Mouse (Mus musculus) C2C12 (cell line): ENCODE results near the gene Fbxw25. TPM values are rescaled to one million over a fixed set of nuclear protein-coding genes. Genes with fewer than 3 reads are reported as not detected.
"Not testable (repeated sequence)": the region's sequence is repeated elsewhere in the genome, so short reads cannot be mapped to it uniquely, and the experiment has no call there.

ENCODE experiments used
- H3K27me3 ChIP-seq: one replicate; pipeline ENCODE4 v1.6.1; 2011; ENCODE audit not compliant: control insufficient read depth, insufficient read depth, insufficient read length
- H3K36me3 ChIP-seq: one replicate; pipeline ENCODE4 v1.6.1; 2011; ENCODE audit not compliant: control insufficient read depth, insufficient read depth
- H3K4me3 ChIP-seq: one replicate; pipeline ENCODE4 v1.5.1; 2011; ENCODE audit warnings: mild to moderate bottlenecking, control low read depth; ENCODE audit not compliant: poor library complexity, insufficient read depth, severe bottlenecking
- H3K79me2 ChIP-seq: one replicate; pipeline ENCODE4 v1.6.1; 2011; ENCODE audit not compliant: control insufficient read depth, insufficient read depth
- H3K79me3 ChIP-seq: one replicate; pipeline ENCODE4 v1.6.1; 2011; ENCODE audit warnings: low read depth, control low read depth
- H3ac ChIP-seq: one replicate; pipeline ENCODE3; 2011; ENCODE audit warnings: low read depth; ENCODE audit not compliant: control insufficient read depth, insufficient read length
- CEBPB ChIP-seq: IDR thresholded peaks from one replicate; pipeline ENCODE4 v1.6.1; 2011; ENCODE audit warnings: low read depth, mild to moderate bottlenecking, control low read depth, moderate library complexity
- CTCF ChIP-seq: IDR thresholded peaks from one replicate; pipeline ENCODE4 v1.5.1; 2011; ENCODE audit not compliant: control insufficient read depth, insufficient read depth, insufficient read length
- FOSL1 ChIP-seq: IDR thresholded peaks from one replicate; pipeline ENCODE4 v1.8.0; 2011; ENCODE audit warnings: mild to moderate bottlenecking, low read length; ENCODE audit not compliant: poor library complexity, insufficient read depth, severe bottlenecking
- MAX ChIP-seq: IDR thresholded peaks from one replicate; pipeline ENCODE4 v1.6.1; 2011; ENCODE audit warnings: mild to moderate bottlenecking, control low read depth
- MYOD1 ChIP-seq: IDR thresholded peaks from one replicate; pipeline ENCODE4 v1.6.1; 2011; ENCODE audit warnings: low read depth; ENCODE audit not compliant: control insufficient read depth, insufficient read length
- MYOG ChIP-seq: IDR thresholded peaks from one replicate; pipeline ENCODE4 v1.6.1; 2011; ENCODE audit not compliant: control insufficient read depth, insufficient read length; ENCODE audit errors: extremely low read depth
- USF1 ChIP-seq: IDR thresholded peaks from one replicate; pipeline ENCODE4 v1.6.1; 2011; ENCODE audit warnings: low read depth, mild to moderate bottlenecking, control low read depth, moderate library complexity
- long read RNA-seq, 2 experiments: library from polyadenylated mRNA; unstranded; transcript quantifications; one replicate each; pipeline ENCODE4 v2.0.0; 2019 to 2020
- polyA plus RNA-seq: library from polyadenylated mRNA; unstranded; fragments of >200 nt; fragmentation: generic; extraction: Trizol; gene quantifications from one replicate; pipeline ENCODE4 v1.2.1, GENCODE M21; 2012; ENCODE audit warnings: missing spikeins

Fbxw25 gene
- polyA plus RNA-seq: not detected
- long read RNA-seq, experiment 1: 0 reads
- long read RNA-seq, experiment 2: 0 reads

GRCm38 (mm10) chr9:109664552-109664951 is at the start of gene Fbxw25:
Fbxw25 (minus strand) TSS chr9:109664652.
- H3K79me3 ChIP-seq, H3K79me2 ChIP-seq, H3K27me3 ChIP-seq, H3K36me3 ChIP-seq, H3K4me3 ChIP-seq, H3ac ChIP-seq: not testable (repeated sequence)

- not testable (repeated sequence) for H3ac ChIP-seq, H3K79me2 ChIP-seq, H3K4me3 ChIP-seq, H3K27me3 ChIP-seq, H3K79me3 ChIP-seq, H3K36me3 ChIP-seq
Measured at GRCm38 (mm10) chr9:109702600-109702999, 38.1 kb upstream of the Fbxw25 start, which contains the start of gene Fbxw18. Fbxw18 (minus strand) TSS chr9:109702700.

DNA sequence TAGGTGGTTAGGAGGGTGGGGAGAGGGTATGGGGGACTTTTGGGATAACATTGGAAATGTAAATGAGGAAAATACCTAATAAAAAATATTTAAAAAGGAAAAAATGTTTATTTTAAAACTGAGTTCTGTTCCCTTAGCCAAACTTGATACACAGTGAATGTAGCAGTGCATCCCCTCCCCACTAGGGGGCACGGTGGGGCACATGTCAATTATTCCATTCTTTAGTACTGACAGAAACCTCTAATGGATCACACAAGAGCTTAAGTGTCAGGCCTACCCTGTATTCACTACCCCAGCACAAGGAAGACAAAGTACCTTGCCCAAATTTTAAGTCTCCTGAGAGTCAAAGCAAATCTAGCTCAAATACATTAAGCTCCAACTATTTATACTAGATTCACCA is 20.8 kb upstream of the Fbxw25 start:
- no peaks in the 10 kb centered on the region for H3K36me3 ChIP-seq

GRCm38 (mm10) chr9:109625957-109626356 is 38.5 kb downstream of the Fbxw25 start, which contains the start of gene Fbxw24:
Fbxw24 (minus strand) TSS chr9:109626057.
- H3K79me2 ChIP-seq, H3K27me3 ChIP-seq, H3K36me3 ChIP-seq, H3K79me3 ChIP-seq, H3ac ChIP-seq, H3K4me3 ChIP-seq: not testable (repeated sequence)

More for the DNA sequence above, 20.8 kb upstream of the Fbxw25 start:
- Histone ChIP-seq H3K79me3 (no peaks in the 10 kb centered on the region), H3K4me3 (no peak overlapping the region), H3K27me3 (no peaks in the 10 kb centered on the region), H3K79me2 (no peaks in the 10 kb centered on the region), H3ac (no peak overlapping the region)
- TF ChIP-seq MYOG: no peak
- TF ChIP-seq CTCF: no peak
- no peak for TF ChIP-seq FOSL1
- TF ChIP-seq USF1: no peak
- no peak for TF ChIP-seq CEBPB
- no peak for TF ChIP-seq MYOD1
- TF ChIP-seq MAX: no peak

DNA sequence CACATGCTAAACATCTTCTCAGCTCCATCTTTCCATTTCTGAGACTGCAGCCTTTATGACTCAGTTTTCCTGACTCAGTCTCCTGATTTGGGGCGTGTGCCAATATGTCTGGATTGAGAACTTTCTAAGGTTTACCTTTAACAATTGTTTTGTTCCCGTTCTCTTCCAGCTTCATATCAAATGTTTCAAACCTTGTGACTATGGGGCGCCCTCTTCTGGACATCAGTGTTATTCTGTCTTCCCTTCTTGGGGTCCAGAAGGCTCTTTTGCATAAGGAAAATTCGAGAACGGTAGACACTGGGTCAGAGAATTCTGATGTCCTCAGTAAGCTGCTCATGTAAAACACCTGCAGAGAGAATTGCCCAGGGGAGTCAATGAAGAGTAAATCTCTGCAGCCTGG is 57.6 kb downstream of the Fbxw25 start:
- not testable (repeated sequence) for H3K27me3 ChIP-seq, H3K36me3 ChIP-seq, H3K79me3 ChIP-seq, H3K79me2 ChIP-seq, H3ac ChIP-seq, H3K4me3 ChIP-seq

GRCm38 (mm10) chr9:109602128-109602527 is 62.3 kb downstream of the Fbxw25 start:
- not testable (repeated sequence) for H3K4me3 ChIP-seq, H3K36me3 ChIP-seq, H3ac ChIP-seq, H3K79me2 ChIP-seq, H3K79me3 ChIP-seq, H3K27me3 ChIP-seq

GRCm38 (mm10) chr9:109597226-109597625 is 67.2 kb downstream of the Fbxw25 start:
- Histone ChIP-seq H3K79me3 (no peaks in the 10 kb centered on the region), H3K79me2 (no peaks in the 10 kb centered on the region)
- TF ChIP-seq CEBPB (no peak), CTCF (no peak), FOSL1 (no peak), MYOD1 (no peak), MYOG (no peak), USF1 (no peak), MAX (no peak)

More at GRCm38 (mm10) chr9:109597226-109597625, 67.2 kb downstream of the Fbxw25 start:
- Histone ChIP-seq H3ac (no peak overlapping the region), H3K4me3 (no peak overlapping the region), H3K27me3 (no peaks in the 10 kb centered on the region), H3K36me3 (no peaks in the 10 kb centered on the region)

Other genes starting within 250 kb of the Fbxw25 start
- gene Fbxw16, start 215.5 kb downstream of the Fbxw25 start, polyA plus RNA-seq: not detected
- not detected for gene Fbxw19, start 168.8 kb downstream of the Fbxw25 start, polyA plus RNA-seq
- not detected for gene Fbxw15, start 96.4 kb downstream of the Fbxw25 start, polyA plus RNA-seq
- not detected for gene Fbxw24, start 38.6 kb downstream of the Fbxw25 start, polyA plus RNA-seq
- gene Fbxw18, start 38.0 kb upstream of the Fbxw25 start, polyA plus RNA-seq: not detected
- gene Fbxw26, start 81.4 kb upstream of the Fbxw25 start, polyA plus RNA-seq: not detected
- not detected for gene Fbxw27, start 126.0 kb upstream of the Fbxw25 start, polyA plus RNA-seq
- gene Spink8, start 147.6 kb upstream of the Fbxw25 start, polyA plus RNA-seq: not detected
- gene Nme6, start 168.1 kb upstream of the Fbxw25 start, polyA plus RNA-seq: 46.5 TPM
- not detected for gene Camp, start 185.0 kb upstream of the Fbxw25 start, polyA plus RNA-seq
- 23.3 TPM for gene Cdc25a, start 210.9 kb upstream of the Fbxw25 start, polyA plus RNA-seq